Mouse (Mus musculus) brain, embryonic 14.5 days (tissue): ENCODE measurements at regions not wholly inside any gene's neighbourhood (a gene's known extent, or its start where the extent isn't known, plus 50 kb on each side); places are given as distances from the start of the nearest gene placed in this dataset.
A peak's percentile ranks its signal among the peaks of the same experiment; 100 is the strongest.

Source experiments
- DNase-seq: peaks from one replicate; pipeline ENCODE4 v3.0.0-alpha.2; 2011; ENCODE audit warnings: low read depth
- CTCF ChIP-seq: fragments of 200-500 bp; IDR thresholded peaks from 2 replicates; pipeline ENCODE4 v1.5.1; 2012; ENCODE audit warnings: inconsistent platforms, mild to moderate bottlenecking, moderate library complexity, borderline replicate concordance; ENCODE audit not compliant: insufficient read depth, insufficient read length; ENCODE audit errors: extremely low read depth
- POLR2A ChIP-seq: fragments of 200-500 bp; IDR thresholded peaks from 2 replicates; pipeline ENCODE4 v1.6.1; 2012; ENCODE audit warnings: mild to moderate bottlenecking, inconsistent platforms, borderline replicate concordance; ENCODE audit not compliant: poor library complexity, insufficient read depth, insufficient read length, severe bottlenecking; ENCODE audit errors: extremely low read depth

DNA sequence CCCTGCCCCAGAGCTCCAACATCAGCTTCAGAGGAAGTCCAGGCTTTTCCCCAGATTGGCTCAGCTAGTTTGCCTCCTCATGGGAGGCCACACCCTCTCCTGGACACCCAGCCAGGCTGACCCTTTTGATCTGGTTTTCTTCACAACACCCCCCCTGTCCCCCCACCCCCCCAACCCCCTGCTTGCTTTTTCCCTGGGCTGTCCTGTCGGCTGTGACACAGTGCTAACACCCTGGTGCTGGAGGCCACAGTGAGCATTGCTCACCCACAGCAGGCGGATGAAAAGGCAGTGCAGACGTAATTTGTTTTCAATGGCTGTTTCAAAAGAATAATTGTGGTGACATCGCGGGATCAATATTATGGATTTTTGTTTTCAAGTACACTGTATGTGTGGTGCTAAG, 333.8 kb upstream of the Zfp507 start:
- peak; percentile 46 for DNase-seq
- TF ChIP-seq POLR2A (no peak), CTCF (no peak)

DNA sequence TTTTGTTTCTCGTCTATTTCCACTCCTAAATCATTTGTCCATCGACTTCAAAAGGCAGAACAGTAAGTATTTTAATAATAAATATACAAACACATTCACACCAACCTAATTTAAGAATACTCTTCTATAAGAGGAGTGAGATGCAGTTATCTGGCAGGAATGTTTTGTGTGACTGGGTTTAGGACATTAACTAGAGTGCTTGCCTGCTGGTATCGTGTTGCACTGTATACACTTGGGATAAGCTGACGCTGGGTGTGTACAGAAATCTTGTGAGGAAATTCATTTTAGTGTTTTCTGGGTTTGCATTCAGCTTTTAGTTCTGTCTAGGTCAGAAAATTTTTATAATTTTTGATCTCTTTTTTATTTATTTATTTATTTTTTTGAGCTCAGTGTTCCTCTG, 331.8 kb upstream of the Zfp507 start:
- peak; percentile 29 for DNase-seq
- TF ChIP-seq CTCF (no peak), POLR2A (no peak)

DNA sequence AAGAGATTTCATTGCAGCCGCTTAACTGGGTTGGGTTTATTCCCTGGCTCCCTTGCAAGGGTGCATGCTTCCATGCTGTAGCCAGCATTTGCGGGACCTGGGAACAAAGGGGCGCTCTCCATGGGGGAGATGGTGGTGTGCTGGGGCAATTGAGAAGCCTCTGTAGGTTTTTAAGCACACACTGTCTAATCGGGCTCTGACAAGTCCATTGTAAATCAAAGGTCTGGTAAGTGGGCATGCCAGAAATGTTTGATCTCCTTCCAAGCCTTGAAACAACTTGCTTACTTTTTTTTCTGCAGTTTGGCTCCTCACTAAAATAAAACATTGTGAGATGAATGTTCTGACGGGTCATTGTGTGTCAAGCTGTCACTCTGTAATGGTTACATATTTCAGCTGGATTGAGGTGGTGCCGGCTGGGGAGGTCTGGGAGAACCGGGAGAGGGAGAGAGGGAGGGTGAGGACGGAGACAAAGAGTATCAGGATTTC, 330.9 kb upstream of the Zfp507 start:
- no peak for TF ChIP-seq POLR2A
- TF ChIP-seq CTCF = no peak
- peak; percentile 95 for DNase-seq

DNA sequence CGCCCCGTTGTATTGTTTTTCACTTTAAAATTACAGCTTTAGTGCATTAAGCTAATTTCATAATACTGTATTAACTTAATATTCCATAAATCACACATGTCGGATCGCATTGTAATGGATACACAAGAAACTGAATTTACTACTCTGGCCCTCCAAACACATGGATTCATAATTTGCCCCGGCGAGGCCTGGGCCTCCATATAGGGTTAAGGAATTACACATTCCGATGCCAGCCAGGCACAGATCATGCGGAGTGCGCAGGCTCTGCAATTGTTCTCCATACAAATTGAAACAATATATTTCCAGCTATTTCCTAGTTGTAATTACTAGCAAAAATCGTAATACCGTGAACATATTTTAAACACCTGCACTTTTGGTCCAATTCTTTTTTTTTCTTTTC, 330.2 kb upstream of the Zfp507 start:
- TF ChIP-seq CTCF = no peak
- no peak for TF ChIP-seq POLR2A
- DNase-seq = peak; percentile 41

DNA sequence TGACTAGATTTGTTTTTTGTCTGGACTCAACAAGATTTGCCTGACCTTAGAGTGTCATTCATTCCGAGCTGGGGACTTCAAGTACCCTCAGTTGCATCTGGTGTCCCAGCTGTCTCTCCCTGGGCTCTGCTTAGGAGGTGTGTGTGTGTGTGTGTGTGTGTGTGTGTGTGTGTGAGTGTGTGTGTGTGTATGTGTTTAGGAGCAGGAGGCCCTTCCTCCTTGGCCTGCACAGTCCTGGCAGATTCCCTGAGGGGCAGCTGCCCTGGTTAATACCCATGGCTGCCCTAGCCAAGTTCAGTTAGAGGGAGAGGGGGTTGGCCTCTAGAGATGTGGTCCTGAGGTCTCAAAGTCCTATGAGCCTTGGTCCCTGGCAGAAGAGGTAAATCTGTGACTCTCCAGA, 329.8 kb upstream of the Zfp507 start:
- no peak for TF ChIP-seq CTCF
- no peak for TF ChIP-seq POLR2A
- DNase-seq = peak; percentile 59

DNA sequence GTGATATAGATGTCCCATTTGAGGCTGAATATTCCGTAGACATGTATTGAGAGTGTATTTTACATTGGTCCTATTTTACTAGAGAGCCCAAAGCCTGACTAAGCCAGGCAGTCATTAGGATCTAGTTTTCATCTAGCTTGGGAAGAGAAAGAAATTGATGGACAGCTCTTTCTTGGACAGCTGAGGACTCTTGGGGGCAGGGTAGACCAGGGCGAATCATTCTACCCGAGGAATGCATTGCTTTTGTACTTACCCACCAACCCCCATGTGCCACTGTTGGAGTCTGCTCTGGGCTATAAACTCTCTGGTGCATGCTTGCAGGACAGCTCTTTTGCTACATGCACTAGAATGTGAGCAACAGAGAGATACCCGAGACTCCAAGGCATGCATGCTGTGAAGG, 294.3 kb upstream of the Zfp507 start:
- TF ChIP-seq CTCF (no peak), POLR2A (no peak)
- DNase-seq = no peak

DNA sequence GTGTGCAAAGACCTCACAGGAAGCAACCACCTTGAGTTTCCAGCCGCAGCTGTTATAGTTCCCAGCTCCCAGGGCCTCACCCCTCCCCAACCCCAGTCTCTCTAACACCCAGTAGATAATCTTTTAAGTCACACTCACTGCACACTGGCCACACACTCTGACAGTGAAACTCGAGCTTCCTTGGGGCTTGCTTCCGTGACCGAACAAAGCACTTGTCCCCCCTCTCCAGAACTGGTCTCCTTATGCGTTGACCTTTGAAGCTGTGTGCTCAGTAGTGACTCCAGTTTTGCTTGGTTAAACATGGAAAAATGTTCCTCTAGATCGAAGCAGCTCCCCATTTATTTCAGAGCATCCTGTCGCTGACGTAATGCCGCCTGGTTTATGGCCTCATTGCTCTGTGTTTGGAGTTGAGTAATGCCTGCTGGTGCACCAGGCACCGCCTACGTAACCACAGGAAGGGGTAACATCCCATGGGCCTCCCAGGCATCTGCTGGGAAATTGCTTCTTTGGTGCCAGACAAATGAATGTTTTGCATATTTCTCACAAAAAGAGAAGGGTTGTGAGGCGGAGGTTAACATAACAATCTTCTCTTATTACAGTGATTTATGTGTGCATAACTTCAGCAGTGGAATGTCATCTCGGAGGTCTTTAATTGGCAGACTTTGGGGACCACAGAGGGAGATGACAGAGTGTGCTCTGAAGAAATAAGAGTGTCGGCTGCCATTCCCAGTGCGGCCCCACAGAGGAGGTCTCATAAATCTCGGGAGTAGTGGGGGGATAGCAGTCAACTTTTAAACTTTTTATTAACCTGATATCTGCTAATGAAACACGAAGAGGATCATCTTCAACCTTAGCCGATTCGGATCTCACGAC, 292.7 kb upstream of the Zfp507 start:
- no peak for DNase-seq
- TF ChIP-seq POLR2A (no peak), CTCF (no peak)

DNA sequence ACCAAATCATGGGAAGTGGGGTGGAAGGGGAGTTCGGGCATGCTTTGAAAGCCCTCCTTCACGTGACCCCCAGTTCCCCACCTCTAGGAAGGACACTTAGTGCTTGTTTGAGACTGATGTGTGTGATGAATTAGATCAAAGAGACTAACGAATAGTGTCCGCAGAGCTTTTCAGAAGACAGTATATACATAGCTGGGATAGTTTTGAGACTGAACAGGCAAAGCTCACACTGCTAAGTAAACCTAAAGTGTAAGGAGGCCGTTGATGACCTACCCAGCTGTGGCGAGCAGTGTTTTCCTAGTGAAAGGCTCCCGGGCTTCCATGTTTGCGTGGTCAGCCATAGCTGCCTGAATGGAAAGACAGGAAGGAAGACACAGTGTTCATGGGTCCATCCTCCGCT, 288.3 kb upstream of the Zfp507 start:
- no peak for DNase-seq
- TF ChIP-seq POLR2A = no peak
- no peak for TF ChIP-seq CTCF

DNA sequence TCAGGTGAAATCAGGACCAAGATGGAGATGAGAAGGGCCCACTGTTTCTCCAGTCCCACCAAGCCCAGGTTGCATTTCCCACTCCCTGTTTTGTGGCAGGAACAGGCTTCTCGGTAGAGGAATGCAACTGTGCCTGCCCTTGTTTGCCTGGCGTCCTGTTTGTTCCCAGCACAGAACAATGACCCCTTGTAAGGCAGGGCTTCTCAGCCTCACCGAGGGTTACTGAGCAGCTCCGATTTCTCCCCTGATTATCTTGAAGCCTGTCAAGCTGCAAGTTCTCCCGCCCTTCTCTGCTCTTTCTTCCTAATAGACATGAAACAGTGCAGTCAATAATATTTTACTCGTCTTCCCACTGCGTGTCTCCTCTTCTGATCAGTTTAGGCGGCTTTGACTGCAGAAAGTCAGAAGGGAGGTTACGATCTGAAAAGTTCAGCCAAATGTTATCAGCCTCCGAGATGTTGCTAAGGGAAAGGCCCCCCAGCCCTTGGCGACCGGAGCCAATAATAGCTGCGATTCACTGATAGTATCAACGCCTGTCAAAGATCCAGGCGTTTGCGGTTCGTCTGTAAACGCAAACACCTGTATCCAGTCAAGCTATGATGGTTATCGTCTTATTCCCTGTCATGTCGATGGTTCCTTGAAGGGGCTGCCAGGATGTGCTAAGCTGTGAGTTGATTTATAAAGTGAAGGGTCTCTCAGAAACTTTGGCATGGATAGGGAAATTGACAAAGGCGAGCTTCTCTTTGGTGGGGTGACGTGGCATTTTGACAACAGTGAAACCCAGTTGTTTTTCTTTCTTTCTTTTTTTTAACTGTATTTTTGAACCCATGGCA, 287.7 kb upstream of the Zfp507 start:
- peak; percentile 46 for DNase-seq
- TF ChIP-seq CTCF (no peak), POLR2A (no peak)

DNA sequence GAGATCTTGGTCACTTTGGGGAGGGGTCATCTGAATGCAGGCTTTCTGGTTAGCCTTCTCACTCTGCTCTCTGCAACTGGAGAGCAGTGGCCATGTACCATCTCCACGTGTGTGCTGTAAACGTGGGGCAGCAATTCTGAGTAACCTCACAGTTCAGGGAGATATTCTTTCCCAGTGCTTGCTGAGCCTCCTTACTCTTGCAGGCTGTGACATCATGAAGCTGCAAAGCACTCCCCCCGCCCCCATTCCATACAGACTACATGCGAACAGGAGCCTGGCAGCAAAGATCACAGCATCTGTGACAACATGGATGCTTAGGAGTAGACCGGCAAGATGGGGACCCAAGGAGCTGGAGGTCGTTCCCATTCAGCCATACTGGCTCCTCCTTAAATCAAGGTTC, 284.8 kb upstream of the Zfp507 start:
- DNase-seq = no peak
- TF ChIP-seq POLR2A = no peak
- no peak for TF ChIP-seq CTCF

DNA sequence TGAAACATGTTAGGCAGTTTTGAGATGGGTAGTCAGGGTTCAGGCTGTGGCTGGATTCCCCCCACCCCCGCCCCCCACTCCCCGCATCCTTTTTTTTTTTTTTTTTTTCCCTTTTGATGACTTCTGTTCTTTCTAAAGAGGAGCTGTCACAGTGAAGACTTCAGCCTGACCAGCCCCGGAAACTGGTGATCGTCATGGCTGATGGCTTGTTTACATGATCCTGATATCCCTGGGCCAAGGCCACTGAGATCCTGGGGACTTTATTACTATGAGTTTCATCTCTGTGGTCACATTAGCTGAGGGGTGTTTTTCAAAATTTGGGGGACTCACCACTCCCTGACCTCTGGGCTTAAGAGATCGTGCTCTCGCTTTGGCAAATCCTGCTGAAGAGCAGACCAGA, 275.9 kb upstream of the Zfp507 start:
- DNase-seq = no peak
- TF ChIP-seq CTCF (no peak), POLR2A (no peak)

DNA sequence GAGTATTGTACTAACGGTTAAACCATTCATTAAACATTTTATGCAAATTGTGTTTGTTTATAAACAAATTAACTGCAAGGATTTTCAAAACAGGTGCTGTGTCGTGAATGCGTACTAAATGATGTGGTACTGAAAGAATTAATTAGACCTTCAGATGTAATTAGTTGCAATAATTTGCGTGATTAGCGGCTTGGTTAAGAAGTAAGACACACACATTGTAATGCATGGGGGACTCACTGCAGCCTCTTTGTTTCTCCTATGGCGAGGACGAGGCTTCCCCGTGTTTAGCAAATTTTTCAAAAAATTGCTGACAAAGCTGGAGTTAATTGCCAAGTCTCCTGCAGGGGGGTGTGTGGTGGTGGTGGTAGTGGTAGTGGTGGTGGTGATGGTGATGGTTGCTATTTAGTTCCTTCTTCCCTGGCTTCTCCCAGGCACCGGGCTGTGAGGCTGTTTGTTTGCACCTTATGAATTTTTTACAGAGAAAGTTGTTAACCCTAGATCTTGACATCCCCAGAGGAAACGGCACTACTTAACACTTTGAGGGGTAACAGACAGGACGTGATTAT, 275.4 kb upstream of the Zfp507 start:
- DNase-seq = peak; percentile 85
- TF ChIP-seq POLR2A (no peak), CTCF (no peak)

DNA sequence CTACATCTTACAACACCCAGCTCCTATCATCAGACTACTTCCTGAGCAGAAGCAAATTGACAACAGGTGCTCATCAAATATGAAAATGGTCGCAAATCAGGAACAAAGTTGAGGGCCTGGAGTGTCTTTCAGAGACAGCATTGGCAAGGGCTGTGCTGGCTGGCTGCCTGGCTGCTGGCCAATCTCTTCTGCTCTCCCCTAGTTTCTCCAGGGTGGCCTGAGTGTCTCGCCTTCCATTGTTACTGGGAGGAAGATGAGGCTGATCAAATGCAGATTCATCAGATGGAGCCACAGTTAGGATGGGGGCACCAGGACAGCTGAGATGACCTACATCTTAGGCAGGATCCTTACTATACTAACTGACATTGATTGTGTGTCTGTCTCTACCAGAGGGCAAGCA, 274.5 kb upstream of the Zfp507 start:
- DNase-seq = peak; percentile 45
- TF ChIP-seq POLR2A (no peak), CTCF (no peak)
